Mouse (Mus musculus): ENCODE measurements around the gene Zpbp2.

- TF ChIP-seq POLR2A (IDR thresholded peaks at IDR 0.05; ENCODE audit: low read depth, low read length) (no peak), CTCF (IDR thresholded peaks at IDR 0.05; ENCODE audit: extremely low read depth, insufficient read length, insufficient replicate concordance, low read depth, low read length) (peak; percentile 61; the same call in 1 of the 2 replicates)
Observed at GRCm38 (mm10) chr11:98568326-98568725, 17.4 kb downstream of the Zpbp2 start.

Measured in small intestine, adult 2 months (tissue).